Mouse (Mus musculus): Measurements from ENCODE around the gene Plbd2. TPM values are rescaled to one million over a fixed set of nuclear protein-coding genes. Genes with fewer than 3 reads are reported as not detected.

Plbd2 gene
- polyA plus RNA-seq, 1 experiment from 2014 or later: 42.1 TPM

DNA sequence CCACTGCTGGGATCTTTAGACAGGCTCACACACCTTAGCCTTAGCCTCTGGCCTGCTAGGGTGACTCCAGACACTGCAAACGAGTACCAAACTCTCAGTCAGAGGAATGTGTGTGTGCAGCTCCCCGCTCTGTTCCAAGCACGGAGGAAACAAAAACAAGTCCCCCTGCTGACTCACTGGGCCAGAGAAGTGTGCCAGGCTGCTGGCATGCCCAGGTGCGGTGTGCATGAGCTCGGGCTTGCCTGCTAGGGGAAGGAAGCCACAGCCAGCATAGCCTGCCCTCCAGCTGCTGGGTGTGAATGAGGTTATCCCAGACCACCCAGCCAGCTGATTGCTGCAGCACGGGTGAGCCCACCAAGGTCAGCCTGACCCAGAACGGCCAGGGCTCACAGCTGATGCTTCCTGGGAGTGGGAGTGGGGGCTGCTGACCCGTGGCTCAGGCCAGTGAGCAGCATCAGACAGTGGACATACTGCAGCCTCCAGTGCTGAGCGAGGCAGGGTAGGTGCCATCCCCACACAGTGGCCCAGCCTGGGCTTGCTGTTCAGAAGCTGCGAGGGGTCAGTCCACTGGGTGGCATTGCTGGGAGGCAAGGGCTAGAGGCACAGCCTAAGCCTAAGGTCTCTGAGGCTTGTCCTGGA, 8.2 kb downstream of the Plbd2 start:
- WGBS: 74% methylated on average over 10 of the region's 10 CpGs
- no peak overlapping the region for H3K27ac ChIP-seq (ENCODE audit: low read depth)
- no peak for DNase-seq (ENCODE audit: low spot score)
- no peak for ATAC-seq (replicated peaks; ENCODE audit: low FRiP score, low TSS enrichment, low read depth)
- no peaks in the 10 kb centered on the region for H3K27me3 ChIP-seq (replicated peaks; ENCODE audit: control insufficient read depth, insufficient read depth, low read length)
- H3K9me3 ChIP-seq (ENCODE audit: control insufficient read depth, low read length): no peaks in the 10 kb centered on the region
- H3K36me3 ChIP-seq (ENCODE audit: control insufficient read depth, insufficient read depth, low read length): peaks cover 21% of the 10 kb centered on the region
- no peak overlapping the region for H3K4me2 ChIP-seq (ENCODE audit: low read length)
- H3K4me1 ChIP-seq (replicated peaks; ENCODE audit: control insufficient read depth, insufficient read depth, low read length): no peaks in the 10 kb centered on the region
- no peak overlapping the region for H3K9ac ChIP-seq (ENCODE audit: low read length)
- H3K4me3 ChIP-seq (ENCODE audit: low read depth, low read length): no peak overlapping the region

- Histone ChIP-seq H3K4me2 (ENCODE audit: low read length) (no peak overlapping the region), H3K36me3 (ENCODE audit: control insufficient read depth, insufficient read depth, low read length) (peaks cover 21% of the 10 kb centered on the region), H3K4me1 (replicated peaks; ENCODE audit: control insufficient read depth, insufficient read depth, low read length) (no peaks in the 10 kb centered on the region), H3K27ac (ENCODE audit: low read depth) (no peak overlapping the region), H3K9me3 (ENCODE audit: control insufficient read depth, low read length) (no peaks in the 10 kb centered on the region), H3K9ac (ENCODE audit: low read length) (no peak overlapping the region), H3K27me3 (replicated peaks; ENCODE audit: control insufficient read depth, insufficient read depth, low read length) (no peaks in the 10 kb centered on the region), H3K4me3 (ENCODE audit: low read depth, low read length) (no peak overlapping the region)
- 87% methylated on average over 9 of the region's 9 CpGs for WGBS
- ATAC-seq (replicated peaks; ENCODE audit: low FRiP score, low TSS enrichment, low read depth) (no peak), DNase-seq (ENCODE audit: low spot score) (no peak)
Observed at GRCm38 (mm10) chr5:120493873-120494395, 9.5 kb downstream of the Plbd2 start.

DNA sequence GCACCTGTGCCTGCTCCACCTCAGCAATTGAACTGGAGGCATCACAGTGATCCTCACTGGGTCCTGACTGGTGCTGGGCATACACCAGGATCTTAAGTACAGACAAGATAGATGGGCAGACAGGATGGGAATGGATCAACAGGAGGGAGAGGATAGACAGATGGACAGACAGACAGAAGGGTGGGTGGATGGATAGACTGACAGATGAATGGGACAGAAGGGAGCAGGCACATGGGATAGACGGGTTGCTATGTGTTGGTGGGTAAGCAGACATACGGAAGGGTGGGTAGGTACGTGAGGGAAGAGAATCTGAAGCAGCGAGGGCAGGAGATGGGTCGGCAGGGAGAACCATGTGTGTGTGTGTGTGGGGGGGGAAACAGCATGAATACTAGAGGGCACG, 10.0 kb downstream of the Plbd2 start:
- ATAC-seq (replicated peaks; ENCODE audit: low FRiP score, low TSS enrichment, low read depth) (no peak), DNase-seq (ENCODE audit: low spot score) (no peak)
- WGBS: 93% methylated on average over 6 of the region's 6 CpGs

GRCm38 (mm10) chr5:120492437-120492836, 11.0 kb downstream of the Plbd2 start:
- 76% methylated on average over 11 of the region's 11 CpGs for WGBS
- Histone ChIP-seq H3K27me3 (replicated peaks; ENCODE audit: control insufficient read depth, insufficient read depth, low read length) (no peaks in the 10 kb centered on the region), H3K4me1 (replicated peaks; ENCODE audit: control insufficient read depth, insufficient read depth, low read length) (no peaks in the 10 kb centered on the region), H3K9ac (ENCODE audit: low read length) (no peak overlapping the region), H3K36me3 (ENCODE audit: control insufficient read depth, insufficient read depth, low read length) (peaks cover 26% of the 10 kb centered on the region), H3K4me2 (ENCODE audit: low read length) (no peak overlapping the region), H3K4me3 (ENCODE audit: low read depth, low read length) (no peak overlapping the region), H3K9me3 (ENCODE audit: control insufficient read depth, low read length) (no peaks in the 10 kb centered on the region), H3K27ac (ENCODE audit: low read depth) (no peak overlapping the region)
- no peak for DNase-seq (ENCODE audit: low spot score)
- ATAC-seq (replicated peaks; ENCODE audit: low FRiP score, low TSS enrichment, low read depth): no peak

More for the DNA sequence above, 10.0 kb downstream of the Plbd2 start:
- Histone ChIP-seq H3K9me3 (ENCODE audit: control insufficient read depth, low read length) (no peaks in the 10 kb centered on the region), H3K4me3 (ENCODE audit: low read depth, low read length) (no peak overlapping the region), H3K27me3 (replicated peaks; ENCODE audit: control insufficient read depth, insufficient read depth, low read length) (no peaks in the 10 kb centered on the region), H3K4me1 (replicated peaks; ENCODE audit: control insufficient read depth, insufficient read depth, low read length) (no peaks in the 10 kb centered on the region), H3K27ac (ENCODE audit: low read depth) (no peak overlapping the region), H3K4me2 (ENCODE audit: low read length) (no peak overlapping the region), H3K9ac (ENCODE audit: low read length) (no peak overlapping the region), H3K36me3 (ENCODE audit: control insufficient read depth, insufficient read depth, low read length) (peaks cover 21% of the 10 kb centered on the region)

GRCm38 (mm10) chr5:120490679-120491192, 12.7 kb downstream of the Plbd2 start:
- WGBS: 79% methylated on average over 8 of the region's 8 CpGs
- Histone ChIP-seq H3K4me1 (replicated peaks; ENCODE audit: control insufficient read depth, insufficient read depth, low read length) (no peaks in the 10 kb centered on the region), H3K9me3 (ENCODE audit: control insufficient read depth, low read length) (no peaks in the 10 kb centered on the region), H3K36me3 (ENCODE audit: control insufficient read depth, insufficient read depth, low read length) (peaks cover 41% of the 10 kb centered on the region), H3K4me3 (ENCODE audit: low read depth, low read length) (no peak overlapping the region), H3K27me3 (replicated peaks; ENCODE audit: control insufficient read depth, insufficient read depth, low read length) (no peaks in the 10 kb centered on the region), H3K4me2 (ENCODE audit: low read length) (no peak overlapping the region), H3K27ac (ENCODE audit: low read depth) (no peak overlapping the region), H3K9ac (ENCODE audit: low read length) (no peak overlapping the region)
- ATAC-seq (replicated peaks; ENCODE audit: low FRiP score, low TSS enrichment, low read depth) (no peak), DNase-seq (ENCODE audit: low spot score) (no peak)

DNA sequence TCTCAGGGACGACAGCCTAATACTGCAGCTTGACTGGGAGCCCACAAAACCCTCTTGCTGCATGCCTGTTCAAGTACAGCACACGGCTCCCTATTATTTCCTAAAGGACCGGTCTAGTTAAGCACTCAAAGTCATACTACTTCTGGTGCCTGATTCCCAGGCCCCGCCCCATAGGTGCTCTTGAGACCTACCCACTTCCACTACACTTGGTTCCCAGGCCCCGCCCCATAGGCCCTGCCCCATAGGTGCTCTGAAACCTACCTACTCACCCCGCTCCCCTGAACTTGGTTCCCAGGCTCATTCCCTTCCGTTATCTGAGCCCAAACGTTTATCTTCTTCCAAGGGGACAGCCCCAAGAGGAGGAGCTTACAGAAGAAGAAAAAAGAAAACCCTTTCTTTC, 15.6 kb downstream of the Plbd2 start:
- H3K4me2 ChIP-seq (ENCODE audit: low read length): no peak overlapping the region
- no peak for ATAC-seq (replicated peaks; ENCODE audit: low FRiP score, low TSS enrichment, low read depth)
- peaks cover 46% of the 10 kb centered on the region for H3K36me3 ChIP-seq (ENCODE audit: control insufficient read depth, insufficient read depth, low read length)
- no peak for DNase-seq (ENCODE audit: low spot score)
- no peak overlapping the region for H3K4me3 ChIP-seq (ENCODE audit: low read depth, low read length)
- no peaks in the 10 kb centered on the region for H3K4me1 ChIP-seq (replicated peaks; ENCODE audit: control insufficient read depth, insufficient read depth, low read length)
- H3K9ac ChIP-seq (ENCODE audit: low read length): no peak overlapping the region
- no peak overlapping the region for H3K27ac ChIP-seq (ENCODE audit: low read depth)
- 79% methylated on average over 8 of the region's 8 CpGs for WGBS
- no peaks in the 10 kb centered on the region for H3K27me3 ChIP-seq (replicated peaks; ENCODE audit: control insufficient read depth, insufficient read depth, low read length)
- no peaks in the 10 kb centered on the region for H3K9me3 ChIP-seq (ENCODE audit: control insufficient read depth, low read length)

DNA sequence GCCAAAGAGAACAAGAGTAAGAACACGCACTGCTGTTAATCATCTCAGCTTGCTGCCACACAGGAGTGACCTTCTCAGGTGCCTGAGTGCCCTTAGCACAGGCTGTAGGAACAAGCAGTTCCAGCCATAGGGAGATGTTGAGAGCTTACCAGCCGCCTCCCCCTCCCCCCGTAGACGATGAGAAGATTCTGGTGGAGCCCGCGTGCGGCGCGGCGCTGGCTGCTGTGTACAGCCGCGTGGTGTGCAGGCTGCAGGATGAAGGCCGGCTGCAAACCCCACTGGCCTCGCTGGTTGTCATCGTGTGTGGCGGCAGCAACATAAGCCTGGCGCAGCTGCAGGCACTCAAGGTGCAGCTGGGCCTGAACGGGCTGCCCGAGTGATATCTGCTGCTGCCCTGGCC, 20.0 kb downstream of the Plbd2 start:
- no peak overlapping the region for H3K27ac ChIP-seq (ENCODE audit: low read depth)
- no peak for ATAC-seq (replicated peaks; ENCODE audit: low FRiP score, low TSS enrichment, low read depth)
- no peaks in the 10 kb centered on the region for H3K9me3 ChIP-seq (ENCODE audit: control insufficient read depth, low read length)
- no peak for DNase-seq (ENCODE audit: low spot score)
- H3K27me3 ChIP-seq (replicated peaks; ENCODE audit: control insufficient read depth, insufficient read depth, low read length): no peaks in the 10 kb centered on the region
- H3K36me3 ChIP-seq (ENCODE audit: control insufficient read depth, insufficient read depth, low read length): peaks cover 37% of the 10 kb centered on the region
- WGBS: 80% methylated on average over 19 of the region's 19 CpGs
- H3K4me3 ChIP-seq (ENCODE audit: low read depth, low read length): no peak overlapping the region
- H3K9ac ChIP-seq (ENCODE audit: low read length): no peak overlapping the region
- no peaks in the 10 kb centered on the region for H3K4me1 ChIP-seq (replicated peaks; ENCODE audit: control insufficient read depth, insufficient read depth, low read length)
- no peak overlapping the region for H3K4me2 ChIP-seq (ENCODE audit: low read length)

DNA sequence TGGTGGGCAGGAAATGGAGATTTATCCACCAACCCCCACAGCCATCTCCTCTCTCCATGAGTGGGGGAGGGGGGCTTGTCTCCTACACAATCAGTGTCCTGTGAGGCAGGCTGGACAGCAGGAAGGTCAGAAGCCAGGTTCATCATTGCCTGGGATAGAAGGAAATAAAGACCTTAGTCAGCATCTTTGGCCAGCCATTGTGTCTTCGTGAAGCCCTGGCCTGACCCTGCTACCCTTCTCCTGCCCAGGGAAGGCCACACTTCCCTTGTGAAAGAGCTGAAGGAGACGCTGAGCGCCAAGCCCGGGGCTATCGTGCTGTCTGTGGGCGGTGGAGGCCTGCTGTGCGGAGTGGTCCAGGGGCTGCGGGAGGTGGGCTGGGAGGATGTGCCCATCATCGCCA, 22.2 kb downstream of the Plbd2 start:
- Histone ChIP-seq H3K4me2 (ENCODE audit: low read length) (no peak overlapping the region), H3K36me3 (ENCODE audit: control insufficient read depth, insufficient read depth, low read length) (peaks cover 19% of the 10 kb centered on the region), H3K9ac (ENCODE audit: low read length) (no peak overlapping the region), H3K27ac (ENCODE audit: low read depth) (no peak overlapping the region), H3K27me3 (replicated peaks; ENCODE audit: control insufficient read depth, insufficient read depth, low read length) (no peaks in the 10 kb centered on the region), H3K4me1 (replicated peaks; ENCODE audit: control insufficient read depth, insufficient read depth, low read length) (no peaks in the 10 kb centered on the region), H3K4me3 (ENCODE audit: low read depth, low read length) (no peak overlapping the region), H3K9me3 (ENCODE audit: control insufficient read depth, low read length) (no peaks in the 10 kb centered on the region)
- no peak for DNase-seq (ENCODE audit: low spot score)
- no peak for ATAC-seq (replicated peaks; ENCODE audit: low FRiP score, low TSS enrichment, low read depth)
- 60% methylated on average over 9 of the region's 9 CpGs for WGBS

DNA sequence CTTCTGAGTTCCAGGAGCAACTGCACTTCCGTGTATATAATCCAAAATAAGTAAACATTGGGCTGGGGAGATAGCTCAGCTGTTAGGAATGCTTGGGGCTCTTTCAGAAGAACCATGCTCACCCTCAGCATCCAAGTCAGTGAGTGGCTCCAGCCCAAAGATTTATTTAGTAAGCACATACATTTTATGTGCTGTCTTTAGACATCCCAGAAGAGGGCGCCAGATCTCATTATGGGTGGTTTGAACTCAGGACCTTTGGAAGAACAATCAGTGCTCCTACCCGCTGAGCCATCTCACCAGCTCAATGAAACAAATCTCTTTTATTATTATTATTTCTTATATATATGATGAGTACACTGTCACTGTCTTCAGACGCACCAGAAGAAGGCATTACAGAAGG, 23.9 kb downstream of the Plbd2 start:
- Histone ChIP-seq H3K4me3 (ENCODE audit: low read depth, low read length) (no peak overlapping the region), H3K4me2 (ENCODE audit: low read length) (no peak overlapping the region), H3K27ac (ENCODE audit: low read depth) (no peak overlapping the region), H3K4me1 (replicated peaks; ENCODE audit: control insufficient read depth, insufficient read depth, low read length) (no peaks in the 10 kb centered on the region), H3K9ac (ENCODE audit: low read length) (no peak overlapping the region), H3K36me3 (ENCODE audit: control insufficient read depth, insufficient read depth, low read length) (peaks cover 2% of the 10 kb centered on the region; the same call in 1 of the 2 replicates), H3K27me3 (replicated peaks; ENCODE audit: control insufficient read depth, insufficient read depth, low read length) (no peaks in the 10 kb centered on the region), H3K9me3 (ENCODE audit: control insufficient read depth, low read length) (no peaks in the 10 kb centered on the region)
- WGBS: 62% methylated on average over 4 of the region's 4 CpGs
- DNase-seq (ENCODE audit: low spot score) (no peak), ATAC-seq (replicated peaks; ENCODE audit: low FRiP score, low TSS enrichment, low read depth) (no peak)

Data from intestine, embryonic 14.5 days (tissue).